Mouse (Mus musculus): ENCODE measurements around the gene Foxl2. TPM values are rescaled to one million over a fixed set of nuclear protein-coding genes. Genes with fewer than 3 reads are reported as not detected.
A peak's percentile ranks its signal among the peaks of the same experiment; 100 is the strongest.

Foxl2 gene
- not detected in 2 replicates for polyA plus RNA-seq (2011; ENCODE audit: insufficient read depth, insufficient read length, low replicate concordance, missing spikeins)

GRCm38 (mm10) chr9:98955103-98955715 is at the start of gene Foxl2:
Gene Foxl2, plus strand, starts transcription at chr9:98955288.
- 1% methylated on average over 58 of the region's 58 CpGs for WGBS
- H3K4me3 ChIP-seq (replicated peaks; ENCODE audit: control insufficient read depth, low read depth, low read length) = no peak within 1 kb of the TSS
- TF ChIP-seq POLR2A (IDR thresholded peaks at IDR 0.05; ENCODE audit: borderline replicate concordance, control insufficient read depth, low read depth, low read length) = no peak
- no peak for TF ChIP-seq CTCF (IDR thresholded peaks at IDR 0.05; ENCODE audit: control insufficient read depth, insufficient read depth, low read length)
- no peaks in the 10 kb centered on the region; the same call in 1 of the 2 replicates for H3K4me1 ChIP-seq (ENCODE audit: control insufficient read depth, insufficient read depth, low read length)
- no peak within 1 kb of the TSS; the same call in 1 of the 2 replicates for H3K27ac ChIP-seq (ENCODE audit: control insufficient read depth, insufficient read depth, low read depth, low read length, poor library complexity)

- WGBS = 81% methylated on average over 5 of the region's 5 CpGs
- Histone ChIP-seq H3K27ac (ENCODE audit: control insufficient read depth, insufficient read depth, low read depth, low read length, poor library complexity) (no peak overlapping the region), H3K4me3 (replicated peaks; ENCODE audit: control insufficient read depth, low read depth, low read length) (no peak overlapping the region), H3K4me1 (ENCODE audit: control insufficient read depth, insufficient read depth, low read length) (no peaks in the 10 kb centered on the region)
- no peak for TF ChIP-seq POLR2A (IDR thresholded peaks at IDR 0.05; ENCODE audit: borderline replicate concordance, control insufficient read depth, low read depth, low read length)
- TF ChIP-seq CTCF (IDR thresholded peaks at IDR 0.05; ENCODE audit: control insufficient read depth, insufficient read depth, low read length) = no peak
Measured at GRCm38 (mm10) chr9:98920629-98921523, 34.2 kb upstream of the Foxl2 start.

GRCm38 (mm10) chr9:98923119-98923518 is 32.0 kb upstream of the Foxl2 start:
- TF ChIP-seq CTCF (IDR thresholded peaks at IDR 0.05; ENCODE audit: control insufficient read depth, insufficient read depth, low read length) (no peak), POLR2A (IDR thresholded peaks at IDR 0.05; ENCODE audit: borderline replicate concordance, control insufficient read depth, low read depth, low read length) (no peak)
- 49% methylated on average over 6 of the region's 6 CpGs for WGBS
- H3K4me3 ChIP-seq (replicated peaks; ENCODE audit: control insufficient read depth, low read depth, low read length) = no peak overlapping the region

GRCm38 (mm10) chr9:98924183-98924582 is 30.9 kb upstream of the Foxl2 start:
- no peak for TF ChIP-seq CTCF (IDR thresholded peaks at IDR 0.05; ENCODE audit: control insufficient read depth, insufficient read depth, low read length)
- TF ChIP-seq POLR2A (IDR thresholded peaks at IDR 0.05; ENCODE audit: borderline replicate concordance, control insufficient read depth, low read depth, low read length) = no peak
- Histone ChIP-seq H3K4me1 (ENCODE audit: control insufficient read depth, insufficient read depth, low read length) (no peaks in the 10 kb centered on the region), H3K27ac (ENCODE audit: control insufficient read depth, insufficient read depth, low read depth, low read length, poor library complexity) (no peak overlapping the region), H3K4me3 (replicated peaks; ENCODE audit: control insufficient read depth, low read depth, low read length) (no peak overlapping the region)
- 49% methylated on average over 6 of the region's 6 CpGs for WGBS

More at GRCm38 (mm10) chr9:98923119-98923518, 32.0 kb upstream of the Foxl2 start:
- Histone ChIP-seq H3K27ac (ENCODE audit: control insufficient read depth, insufficient read depth, low read depth, low read length, poor library complexity) (no peak overlapping the region), H3K4me1 (ENCODE audit: control insufficient read depth, insufficient read depth, low read length) (no peaks in the 10 kb centered on the region)

DNA sequence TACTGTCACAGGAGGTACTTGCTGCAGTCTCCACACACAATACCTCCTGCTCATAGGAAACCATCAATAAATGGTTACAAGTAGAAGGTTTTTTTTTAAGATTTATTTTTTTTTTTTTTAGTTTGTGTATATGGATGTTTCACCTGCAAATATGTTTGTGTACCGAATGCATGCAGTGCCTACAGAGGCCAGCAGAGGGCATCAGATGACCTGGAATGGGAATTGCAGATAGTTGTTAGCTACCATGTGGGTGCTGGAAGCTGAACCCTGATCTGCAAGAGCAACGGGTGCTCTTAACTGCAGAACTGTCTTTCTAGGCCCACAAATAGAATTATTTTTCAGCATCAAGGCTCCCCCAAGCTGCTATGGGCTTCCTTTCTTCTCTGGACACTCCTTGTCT is 25.6 kb upstream of the Foxl2 start:
- no peaks in the 10 kb centered on the region for H3K4me1 ChIP-seq (ENCODE audit: control insufficient read depth, insufficient read depth, low read length)
- 0 out of 2 replicates have a peak, but pooled peaks have one; percentile 23 for TF ChIP-seq CTCF (IDR thresholded peaks at IDR 0.05; ENCODE audit: control insufficient read depth, insufficient read depth, low read length)
- TF ChIP-seq POLR2A (IDR thresholded peaks at IDR 0.05; ENCODE audit: borderline replicate concordance, control insufficient read depth, low read depth, low read length) = no peak
- no peak overlapping the region for H3K27ac ChIP-seq (ENCODE audit: control insufficient read depth, insufficient read depth, low read depth, low read length, poor library complexity)
- 78% methylated on average over 2 of the region's 2 CpGs for WGBS
- H3K4me3 ChIP-seq (replicated peaks; ENCODE audit: control insufficient read depth, low read depth, low read length) = no peak overlapping the region

- H3K4me3 ChIP-seq (replicated peaks; ENCODE audit: control insufficient read depth, low read depth, low read length) = no peak overlapping the region
- no peaks in the 10 kb centered on the region for H3K4me1 ChIP-seq (ENCODE audit: control insufficient read depth, insufficient read depth, low read length)
- WGBS = 56% methylated on average over 6 of the region's 6 CpGs
- TF ChIP-seq POLR2A (IDR thresholded peaks at IDR 0.05; ENCODE audit: borderline replicate concordance, control insufficient read depth, low read depth, low read length) (no peak), CTCF (IDR thresholded peaks at IDR 0.05; ENCODE audit: control insufficient read depth, insufficient read depth, low read length) (no peak)
- H3K27ac ChIP-seq (ENCODE audit: control insufficient read depth, insufficient read depth, low read depth, low read length, poor library complexity) = no peak overlapping the region
Measured at GRCm38 (mm10) chr9:98932931-98933330, 22.2 kb upstream of the Foxl2 start.

- H3K27ac ChIP-seq (ENCODE audit: control insufficient read depth, insufficient read depth, low read depth, low read length, poor library complexity) = no peak overlapping the region
- TF ChIP-seq POLR2A (IDR thresholded peaks at IDR 0.05; ENCODE audit: borderline replicate concordance, control insufficient read depth, low read depth, low read length) = no peak
- no peak for TF ChIP-seq CTCF (IDR thresholded peaks at IDR 0.05; ENCODE audit: control insufficient read depth, insufficient read depth, low read length)
- no peaks in the 10 kb centered on the region for H3K4me1 ChIP-seq (ENCODE audit: control insufficient read depth, insufficient read depth, low read length)
- no peak overlapping the region for H3K4me3 ChIP-seq (replicated peaks; ENCODE audit: control insufficient read depth, low read depth, low read length)
- 29% methylated on average over 16 of the region's 16 CpGs for WGBS
Measured at GRCm38 (mm10) chr9:98935190-98935909, 19.7 kb upstream of the Foxl2 start.

DNA sequence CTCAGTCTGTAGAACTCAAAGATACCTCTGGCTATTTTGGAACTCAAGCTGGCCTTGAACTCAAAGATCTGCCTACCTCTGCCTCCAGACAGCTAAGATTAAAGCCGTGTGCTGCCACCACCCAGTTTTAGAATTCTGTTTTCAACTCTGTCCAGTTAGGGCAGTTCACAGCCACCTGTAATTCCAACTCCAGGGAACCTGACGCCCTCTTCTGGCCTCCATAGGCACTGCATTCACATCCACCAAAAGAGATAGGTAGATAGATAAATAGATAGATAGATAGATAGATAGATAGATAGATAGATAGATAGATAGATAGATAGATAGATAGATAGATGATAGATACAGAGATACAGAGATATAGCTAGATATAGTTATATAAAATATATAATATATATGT is 15.8 kb upstream of the Foxl2 start:
- TF ChIP-seq POLR2A (IDR thresholded peaks at IDR 0.05; ENCODE audit: borderline replicate concordance, control insufficient read depth, low read depth, low read length) = no peak
- TF ChIP-seq CTCF (IDR thresholded peaks at IDR 0.05; ENCODE audit: control insufficient read depth, insufficient read depth, low read length) = no peak
- Histone ChIP-seq H3K27ac (ENCODE audit: control insufficient read depth, insufficient read depth, low read depth, low read length, poor library complexity) (no peak overlapping the region), H3K4me1 (ENCODE audit: control insufficient read depth, insufficient read depth, low read length) (no peaks in the 10 kb centered on the region), H3K4me3 (replicated peaks; ENCODE audit: control insufficient read depth, low read depth, low read length) (no peak overlapping the region)
- whole genome bisulfite sequencing = 24% methylated on average over 2 of the region's 2 CpGs

Data from bone marrow, adult 2 months (tissue).